Mouse (Mus musculus) lung, adult 2 months (tissue): ENCODE measurements around the gene Slc5a2. TPM values are rescaled to one million over a fixed set of nuclear protein-coding genes. Genes with fewer than 3 reads are reported as not detected.

ENCODE experiments used
- DNase-seq: peaks from one replicate; pipeline ENCODE4 v3.0.0; 2022
- H3K4me1 ChIP-seq: fragments of 200-500 bp; 2 replicates; pipeline ENCODE4 v1.6.1; 2011; ENCODE audit warnings: low read length; ENCODE audit not compliant: control insufficient read depth, insufficient read depth
- H3K4me3 ChIP-seq: fragments of 200-500 bp; replicated peaks from 2 replicates; pipeline ENCODE3; 2011; ENCODE audit warnings: low read depth, mild to moderate bottlenecking, control low read depth, low read length; ENCODE audit errors: extremely low read depth
- CTCF ChIP-seq: fragments of 200-500 bp; IDR thresholded peaks from 2 replicates; pipeline ENCODE4 v1.5.1; 2011; ENCODE audit warnings: mild to moderate bottlenecking, low read length, control low read depth; ENCODE audit not compliant: insufficient read depth
- POLR2A ChIP-seq: fragments of 200-500 bp; IDR thresholded peaks from 2 replicates; pipeline ENCODE4 v1.6.1; 2011; ENCODE audit warnings: low read depth, mild to moderate bottlenecking, control low read depth, low read length, borderline replicate concordance; ENCODE audit errors: extremely low read depth
- WGBS: fragments of 180-500 bp; shearing (Covaris S2); methylation state at CpG from one replicate; pipeline ENCODE4 v1.1.7; 2018; 5-methylcytosine and 5-hydroxymethylcytosine counted together
- polyA plus RNA-seq: library from polyadenylated mRNA; depleted of rRNA; stranded (reverse); fragments of >200 nt; gene quantifications from 2 replicates; pipeline ENCODE4 v1.2.3, GENCODE M21; 2012

The Slc5a2 gene
- polyA plus RNA-seq, 1 experiment, result 0.09 TPM

DNA sequence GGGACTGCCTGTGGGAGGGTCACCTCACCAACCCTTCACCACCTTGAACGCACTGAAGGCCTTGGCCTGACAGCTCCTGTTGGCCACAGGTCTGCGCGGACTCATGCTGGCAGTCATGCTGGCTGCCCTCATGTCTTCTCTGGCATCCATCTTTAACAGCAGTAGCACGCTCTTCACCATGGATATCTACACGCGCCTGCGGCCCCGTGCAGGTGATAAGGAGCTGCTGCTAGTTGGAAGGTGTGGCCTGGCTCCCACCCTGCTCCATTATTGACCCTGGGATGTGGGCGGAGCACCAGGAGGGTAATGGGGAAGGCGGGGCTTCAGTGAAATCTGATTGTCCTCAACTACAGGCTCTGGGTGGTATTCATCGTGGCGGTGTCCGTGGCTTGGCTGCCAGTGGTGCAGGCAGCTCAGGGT, 5.0 kb downstream of the Slc5a2 start:
- H3K4me1 ChIP-seq, result no peaks in the 10 kb centered on the region
- H3K4me3 ChIP-seq, result no peak overlapping the region
- TF ChIP-seq CTCF (no peak), POLR2A (no peak)
- WGBS, result 53% methylated on average over 13 of the region's 13 CpGs
- no peak for DNase-seq

DNA sequence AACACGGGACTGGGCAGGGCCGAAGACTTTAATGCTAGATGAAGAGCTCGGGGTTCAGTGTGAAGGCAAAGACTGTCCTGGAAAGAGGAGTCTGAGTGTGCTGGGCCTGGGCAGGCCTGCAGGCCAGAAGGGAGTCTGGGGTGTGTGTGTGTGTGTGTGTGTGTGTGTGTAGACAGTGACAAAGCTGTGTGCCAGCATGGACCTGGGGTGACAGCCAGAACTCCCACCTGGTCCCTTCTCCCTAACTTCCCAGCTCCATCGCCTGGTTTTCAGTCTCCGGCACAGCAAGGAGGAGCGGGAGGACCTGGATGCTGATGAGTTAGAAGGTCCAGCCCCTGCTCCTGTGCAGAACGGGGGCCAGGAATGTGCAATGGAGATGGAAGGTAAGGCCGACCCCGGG, 6.0 kb downstream of the Slc5a2 start:
- Histone ChIP-seq H3K4me1 (no peaks in the 10 kb centered on the region), H3K4me3 (no peak overlapping the region)
- DNase-seq, result no peak
- no peak for TF ChIP-seq POLR2A
- WGBS, result 93% methylated on average over 9 of the region's 9 CpGs

DNA sequence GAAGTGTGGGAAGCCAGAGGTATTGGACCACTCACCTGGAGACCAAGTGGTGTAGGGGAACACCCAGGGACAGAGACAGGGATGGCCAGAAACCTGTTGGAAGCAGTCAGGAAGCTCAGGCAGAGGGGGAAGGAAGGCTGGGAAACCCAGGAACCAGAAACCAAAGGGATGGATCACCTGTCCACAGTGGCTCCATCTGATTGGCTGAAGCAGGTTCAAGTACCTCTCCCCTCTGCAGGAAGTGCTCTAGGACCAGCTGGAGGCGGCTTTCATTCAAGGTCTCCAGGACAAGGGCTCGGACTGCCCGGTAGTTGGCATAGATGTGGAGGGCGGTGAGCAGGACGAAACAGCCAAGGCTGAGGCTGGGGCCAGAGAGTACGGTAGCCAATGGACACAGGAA, 10.6 kb downstream of the Slc5a2 start:
- DNase-seq, result no peak
- no peak overlapping the region for H3K4me3 ChIP-seq
- 87% methylated on average over 6 of the region's 6 CpGs for WGBS
- peaks cover 4% of the 10 kb centered on the region for H3K4me1 ChIP-seq
- TF ChIP-seq POLR2A (no peak), CTCF (no peak)

DNA sequence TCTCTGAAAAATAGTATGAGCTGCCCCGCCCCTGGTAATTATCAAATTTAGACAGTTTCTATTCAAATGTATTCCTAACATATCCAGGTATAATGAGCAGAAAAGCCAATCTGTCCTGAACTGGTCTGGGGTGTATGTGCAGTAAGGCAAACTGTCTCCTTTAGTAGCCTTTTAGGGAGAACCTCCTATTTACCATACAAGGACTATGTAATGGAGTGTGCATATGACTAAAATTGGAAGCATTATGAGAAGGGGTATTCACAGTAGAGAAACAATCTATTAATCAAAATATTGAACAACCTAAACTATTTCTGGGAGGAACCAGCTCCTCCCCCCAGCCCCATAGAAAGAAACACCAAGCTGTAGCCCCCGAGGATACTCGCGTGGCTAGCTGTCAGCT, 14.3 kb downstream of the Slc5a2 start:
- Histone ChIP-seq H3K4me1 (peaks cover 4% of the 10 kb centered on the region), H3K4me3 (no peak overlapping the region)
- no peak for TF ChIP-seq CTCF
- no peak for TF ChIP-seq POLR2A
- DNase-seq, result no peak
- WGBS, result 96% methylated on average over 4 of the region's 4 CpGs

DNA sequence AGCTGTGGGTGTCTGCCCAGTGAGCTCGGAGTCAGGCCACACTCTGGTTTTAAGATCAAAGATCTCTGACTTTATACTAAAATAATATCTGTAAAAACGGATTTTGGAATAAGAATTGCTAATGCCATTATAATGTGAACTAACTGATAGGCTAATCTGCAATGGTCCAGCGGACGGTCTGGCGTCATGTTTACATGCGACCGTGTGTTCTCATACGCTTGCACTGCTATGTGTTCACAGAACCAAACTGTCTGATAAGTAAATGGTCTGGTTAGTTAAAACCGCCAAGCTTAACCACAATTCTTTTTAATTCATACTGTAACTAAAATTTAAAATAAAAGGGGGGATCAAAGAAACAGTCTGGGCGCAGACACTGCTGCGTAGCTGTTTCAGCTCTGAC, 16.3 kb downstream of the Slc5a2 start:
- 93% methylated on average over 11 of the region's 11 CpGs for WGBS
- TF ChIP-seq POLR2A (no peak), CTCF (no peak)
- H3K4me1 ChIP-seq, result peaks cover 4% of the 10 kb centered on the region
- H3K4me3 ChIP-seq, result no peak overlapping the region
- no peak for DNase-seq

DNA sequence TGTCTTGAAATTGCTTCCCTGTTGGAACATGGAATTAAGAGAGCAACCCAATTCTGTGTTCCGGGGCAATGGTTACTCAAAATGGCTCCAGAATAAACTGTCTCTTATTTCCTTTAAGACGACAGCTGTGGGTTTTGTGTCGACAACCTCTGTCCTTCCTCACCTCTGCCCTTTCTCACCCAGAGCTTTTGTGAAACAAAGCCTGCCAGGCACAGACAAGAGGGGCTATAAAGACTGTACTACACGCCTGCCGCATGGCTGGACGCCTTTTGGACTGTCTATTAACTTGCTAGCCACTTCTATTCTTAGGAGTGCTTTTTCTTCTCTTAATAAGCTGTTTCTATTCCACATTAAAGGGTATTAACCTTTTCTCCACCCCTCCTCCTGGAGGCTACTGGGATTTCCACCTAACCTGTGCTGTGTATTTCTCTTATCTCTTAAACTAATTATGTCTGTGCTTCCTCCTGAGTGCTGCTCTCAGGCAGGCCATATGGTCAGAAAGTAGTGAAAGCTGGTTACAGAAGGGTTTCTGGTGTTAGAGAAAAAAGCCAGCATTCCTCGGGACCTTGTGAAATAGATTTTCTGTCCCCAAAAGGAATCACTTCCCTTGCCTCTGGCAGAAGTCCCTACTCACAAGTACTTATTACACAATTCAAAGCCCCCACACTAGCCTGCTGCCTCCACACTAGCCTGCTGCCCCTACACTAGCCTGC, 17.2 kb downstream of the Slc5a2 start:
- WGBS, result 50% methylated on average over 7 of the region's 7 CpGs
- TF ChIP-seq CTCF (no peak), POLR2A (no peak)
- peaks cover 4% of the 10 kb centered on the region for H3K4me1 ChIP-seq
- no peak for DNase-seq
- no peak overlapping the region for H3K4me3 ChIP-seq

DNA sequence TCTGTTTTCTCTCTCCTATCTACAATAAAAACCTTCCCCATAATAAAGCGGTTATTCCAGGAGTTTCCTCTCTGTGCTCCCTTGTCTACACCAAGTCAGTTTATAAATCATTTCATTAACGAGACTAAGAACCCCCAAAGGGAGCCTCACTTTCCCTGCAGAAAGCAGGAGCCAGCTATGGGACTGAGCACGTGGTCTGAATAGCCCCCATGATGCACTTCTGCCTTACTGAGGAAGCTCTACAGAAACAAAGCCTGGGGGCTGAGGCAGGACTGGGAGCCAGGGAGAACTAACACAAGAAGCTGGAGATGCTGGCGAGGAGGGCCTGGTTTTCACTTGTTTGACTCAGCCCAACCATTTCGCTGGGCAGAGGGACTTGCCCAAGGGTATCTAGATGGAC, 18.6 kb downstream of the Slc5a2 start:
- TF ChIP-seq CTCF, result no peak
- Histone ChIP-seq H3K4me3 (no peak overlapping the region), H3K4me1 (peaks cover 2% of the 10 kb centered on the region; the same call in 1 of the 2 replicates)
- 71% methylated on average over 5 of the region's 5 CpGs for WGBS
- no peak for DNase-seq

DNA sequence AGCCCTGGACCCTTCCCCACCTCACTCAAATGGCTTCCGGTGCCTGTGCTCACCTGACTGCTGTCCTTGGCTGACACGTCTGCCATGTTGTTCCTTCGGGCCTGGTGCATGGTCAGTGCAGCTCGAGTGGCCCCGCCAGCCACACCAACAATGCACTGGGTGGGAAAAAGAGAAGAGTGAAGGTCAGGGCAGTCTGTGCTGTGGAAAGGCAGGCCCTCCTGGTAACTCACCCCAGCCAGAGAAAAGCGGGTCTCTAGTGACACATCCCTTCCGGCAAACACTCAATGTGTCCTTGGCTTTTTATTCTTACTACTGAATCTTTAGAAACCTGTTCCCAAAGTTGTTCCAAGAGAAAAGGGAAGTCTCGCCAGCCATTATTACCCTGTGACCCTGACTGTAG, 19.6 kb downstream of the Slc5a2 start:
- no peak for TF ChIP-seq POLR2A
- no peak for TF ChIP-seq CTCF
- DNase-seq, result no peak
- 85% methylated on average over 8 of the region's 8 CpGs for WGBS
- H3K4me1 ChIP-seq, result peaks cover 2% of the 10 kb centered on the region; the same call in 1 of the 2 replicates
- no peak overlapping the region for H3K4me3 ChIP-seq

DNA sequence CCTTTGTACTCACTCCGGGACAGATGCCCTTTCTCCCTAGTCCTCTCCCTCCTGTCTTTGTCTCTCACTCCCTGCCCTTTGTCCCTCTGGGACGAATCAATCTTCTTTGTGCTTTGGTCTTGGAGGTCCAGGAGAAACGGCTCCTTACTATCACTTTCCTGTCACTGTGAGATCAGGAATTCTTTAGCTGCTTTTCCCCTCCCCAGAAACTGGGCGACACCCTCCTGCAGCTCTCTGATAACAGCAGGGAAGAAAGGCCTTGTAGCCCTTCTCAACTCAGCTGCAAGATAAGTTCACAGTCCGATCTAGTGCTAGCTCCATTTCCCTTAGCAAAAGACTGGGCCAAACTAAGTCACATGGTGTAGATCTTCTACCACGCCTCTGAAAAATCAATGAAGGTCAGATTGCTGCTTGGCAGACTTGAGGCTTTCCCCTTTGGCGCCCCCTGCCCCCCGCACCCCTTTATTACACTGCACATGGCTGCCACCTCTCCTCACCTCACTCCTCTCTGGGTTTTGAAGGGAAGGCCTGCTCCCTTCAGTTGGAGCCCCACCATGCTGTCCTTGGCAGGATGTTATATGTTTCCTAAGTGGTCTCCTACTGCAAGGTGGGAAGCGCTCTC, 23.6 kb downstream of the Slc5a2 start:
- 28% methylated on average over 9 of the region's 9 CpGs for WGBS
- peaks cover 2% of the 10 kb centered on the region; the same call in 1 of the 2 replicates for H3K4me1 ChIP-seq

DNA sequence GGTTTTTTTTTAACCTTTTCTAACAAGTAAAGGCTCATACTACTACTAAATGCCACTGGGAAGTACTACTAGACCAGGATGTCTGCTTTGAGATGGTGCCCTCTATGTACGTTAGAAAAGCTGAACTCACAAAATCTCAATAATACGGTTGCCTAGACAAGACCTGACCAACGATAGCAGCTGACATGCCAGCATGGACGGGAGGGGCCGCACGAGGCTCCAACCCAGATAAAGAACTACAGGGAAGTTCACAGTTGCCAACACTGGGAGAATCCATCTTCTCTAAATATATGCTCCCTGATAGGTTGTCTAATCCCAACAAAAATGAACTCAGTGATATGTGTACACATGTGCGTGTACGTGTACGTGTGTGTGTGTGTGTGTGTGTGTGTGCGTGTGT, 29.3 kb downstream of the Slc5a2 start:
- WGBS, result 90% methylated on average over 10 of the region's 10 CpGs
- Histone ChIP-seq H3K4me1 (peaks cover 11% of the 10 kb centered on the region), H3K4me3 (no peak overlapping the region)
- TF ChIP-seq POLR2A, result no peak
- no peak for TF ChIP-seq CTCF
- DNase-seq, result no peak

More for the DNA sequence above, 23.6 kb downstream of the Slc5a2 start:
- TF ChIP-seq POLR2A (no peak), CTCF (0 out of 2 replicates have a peak, but pooled peaks have one; percentile 24)
- no peak for DNase-seq
- no peak overlapping the region for H3K4me3 ChIP-seq
